Mouse (Mus musculus) bone marrow, adult 2 months (tissue): Measurements from ENCODE around the gene Ypel3.

Experiments
- CTCF ChIP-seq: fragments of 200-500 bp; IDR thresholded peaks from 2 replicates; pipeline ENCODE4 v1.5.1; 2011; ENCODE audit warnings: low read length, control low read depth; ENCODE audit not compliant: control insufficient read depth, insufficient read depth
- POLR2A ChIP-seq: fragments of 200-500 bp; IDR thresholded peaks from 2 replicates; pipeline ENCODE4 v1.6.1; 2011; ENCODE audit warnings: low read depth, mild to moderate bottlenecking, control low read depth, low read length, borderline replicate concordance; ENCODE audit not compliant: control insufficient read depth

DNA sequence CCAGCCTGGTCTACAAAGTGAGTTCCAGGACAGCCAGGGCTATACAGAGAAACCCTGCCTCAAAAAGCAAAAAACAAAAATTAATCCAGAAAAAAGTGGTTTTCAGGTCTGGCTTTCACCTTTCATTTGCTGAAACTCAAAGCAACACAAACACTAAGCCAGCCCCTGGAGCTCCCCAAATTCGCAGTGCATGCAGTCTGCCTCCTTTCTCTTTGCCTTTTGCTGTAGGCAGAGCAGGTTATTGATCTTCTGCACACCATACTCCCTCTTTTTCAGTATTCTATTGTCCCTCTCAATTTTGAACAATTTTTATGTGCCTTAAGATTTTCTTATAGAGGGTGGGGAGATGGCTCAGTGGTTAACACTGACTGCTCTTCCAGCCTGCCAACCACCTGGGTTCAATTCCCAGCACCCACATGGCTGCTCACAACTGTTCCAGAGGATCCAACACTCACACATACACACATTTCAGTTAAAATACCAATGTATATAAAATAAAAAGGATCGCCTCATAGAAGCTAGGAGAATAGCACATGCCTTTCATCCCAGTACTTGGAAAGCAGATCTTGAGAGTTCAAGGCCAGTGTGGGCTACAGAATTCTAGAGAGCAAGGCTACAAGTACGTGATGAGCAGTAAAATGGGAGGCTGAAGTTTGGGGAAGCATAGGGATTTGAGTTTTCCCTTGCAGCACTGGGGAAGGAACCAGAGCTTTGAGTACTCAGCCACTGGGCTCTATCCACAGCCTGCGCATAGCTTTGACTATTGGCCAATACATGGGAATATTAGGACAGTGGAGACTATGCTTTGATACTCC, 16.9 kb downstream of the Ypel3 start:
- TF ChIP-seq CTCF (no peak), POLR2A (no peak)
